14 mouse cellular contexts compared by ENCODE assay signal in genomic region chr12:8347746-8348462, GRCm38 (mm10). TPM values are rescaled to one million over a fixed set of nuclear protein-coding genes. Genes with fewer than 3 reads are reported as not detected.
DNase-seq lines count a peak whose midpoint lies in the region; ATAC-seq lines count a peak whose summit lies in the region.
"Had no signal": no experiment of that assay in that cellular context is flagged by ENCODE, and none has a peak within 500 bp of the region (broad histone marks: within the 10 kb centered on the region; RNA-seq: fewer than 3 reads in every experiment).

No protein-coding gene starts in this region.

- H3K9me3 ChIP-seq in limb, embryonic 10.5 days (replicated peaks) = no peaks in the 10 kb centered on the region
- no peaks in the 10 kb centered on the region for H3K9me3 ChIP-seq in midbrain, embryonic 15.5 days
- H3K9me3 ChIP-seq: midbrain, embryonic 12.5 days had no signal

- WGBS in limb, embryonic 10.5 days = 90% methylated on average over 8 of the region's 8 CpGs
- WGBS in midbrain, embryonic 15.5 days = 74% methylated on average over 8 of the region's 8 CpGs

- H3K4me2 ChIP-seq in midbrain, embryonic 15.5 days = no peak overlapping the region
- H3K4me2 ChIP-seq: midbrain, embryonic 12.5 days had no signal

- H3K4me3 ChIP-seq in limb, embryonic 10.5 days = no peak overlapping the region
- no peak overlapping the region for H3K4me3 ChIP-seq in midbrain, embryonic 15.5 days
- H3K4me3 ChIP-seq: midbrain, embryonic 12.5 days had no signal

- no peaks in the 10 kb centered on the region for H3K27me3 ChIP-seq in limb, embryonic 10.5 days (ENCODE audit: low read depth, poor library complexity, severe bottlenecking)
- H3K27me3 ChIP-seq in midbrain, embryonic 15.5 days (replicated peaks) = no peaks in the 10 kb centered on the region
- H3K27me3 ChIP-seq: CH12.LX; midbrain, embryonic 12.5 days had no signal

- peak overlapping the region; percentile 38; the same call in 1 of the 2 replicates for H3K27ac ChIP-seq in limb, embryonic 10.5 days
- no peak overlapping the region for H3K27ac ChIP-seq in midbrain, embryonic 15.5 days
- H3K27ac ChIP-seq: midbrain, embryonic 12.5 days had no signal

- H3K9ac ChIP-seq in midbrain, embryonic 15.5 days = no peak overlapping the region
- H3K9ac ChIP-seq: midbrain, embryonic 12.5 days had no signal

- H3K36me3 ChIP-seq in limb, embryonic 10.5 days = 0 out of 2 replicates have a peak, but pooled peaks cover 3% of the 10 kb centered on the region
- no peaks in the 10 kb centered on the region for H3K36me3 ChIP-seq in midbrain, embryonic 15.5 days (replicated peaks)
- H3K36me3 ChIP-seq: midbrain, embryonic 12.5 days had no signal

- peaks cover 29% of the 10 kb centered on the region for H3K4me1 ChIP-seq in limb, embryonic 10.5 days
- H3K4me1 ChIP-seq in midbrain, embryonic 15.5 days = no peaks in the 10 kb centered on the region

- DNase-seq in adrenal gland, postnatal 36 days = peak; percentile 54 to 64
- no peak for DNase-seq in adrenal gland, adult 8-10 months
- DNase-seq in layer of hippocampus, adult 11-12 months (ENCODE audit: low spot score) = peak; percentile 12
- no peak for DNase-seq in layer of hippocampus, postnatal 25 days (ENCODE audit: extremely low spot score in 1 of 2, low spot score in 1 of 2)
- DNase-seq in A20 (ENCODE audit: low read depth, low spot score) = peak; percentile 86
- no peak for DNase-seq in limb, embryonic 10.5 days (ENCODE audit: low spot score)
- DNase-seq: cerebellum, adult 9-10 months; gastrocnemius, postnatal 14 days; kidney, adult 11 months; thymus, adult 2 months had no signal

- no peak for ATAC-seq in erythroid progenitor cell, adult 5-6 weeks (replicated peaks; ENCODE audit: low FRiP score, poor library complexity, severe bottlenecking)
- no peak for ATAC-seq in midbrain, embryonic 15.5 days (replicated peaks)

RNA-seq across cellular contexts. Expression of gene Hs1bp3, which starts 34.7 kb away (rescaled TPM):
- 10 to 100 TPM; 12.2 to 18.8 TPM for total RNA-seq in adrenal gland, postnatal 36 days (2021)
- total RNA-seq in adrenal gland, adult 8-10 months (2022) = 10 to 100 TPM; 18.4 to 33.8 (median 20.6) TPM
- total RNA-seq in layer of hippocampus, postnatal 25 days (2021) = 10 to 100 TPM; 11.1 to 11.3 TPM
- polyA plus RNA-seq in limb, embryonic 10.5 days (2016; fragmentation: Nextera tagmentation; extraction: Ambion mirVana) = 18.4 and 19.5 TPM in 2 replicates
- 2.1 and 2.9 TPM in 2 replicates for total RNA-seq in erythroid progenitor cell, adult 5-6 weeks (2015; ENCODE audit: low replicate concordance)
- 0.39 and 0.61 TPM in 2 replicates for total RNA-seq in erythroid progenitor cell, adult 5-6 weeks (2017; ENCODE audit: low replicate concordance)
- 8.9 and 10.8 TPM in 2 replicates for polyA plus RNA-seq in midbrain, embryonic 15.5 days (2015; fragmentation: Nextera tagmentation; extraction: Ambion mirVana)

RNA-seq across cellular contexts. Expression of gene Gdf7, which starts 46.1 kb away (rescaled TPM):
- total RNA-seq in adrenal gland, postnatal 36 days (2021) = not detected
- total RNA-seq in adrenal gland, adult 8-10 months (2022) = under 1 TPM in 1 of 4 experiments, not detected in 3; 0.23 TPM
- not detected for total RNA-seq in layer of hippocampus, postnatal 25 days (2021)
- polyA plus RNA-seq in limb, embryonic 10.5 days (2016; fragmentation: Nextera tagmentation; extraction: Ambion mirVana) = 0.13 and 0.14 TPM in 2 replicates
- not detected in 2 replicates for total RNA-seq in erythroid progenitor cell, adult 5-6 weeks (2015; ENCODE audit: low replicate concordance)
- not detected in 2 replicates for total RNA-seq in erythroid progenitor cell, adult 5-6 weeks (2017; ENCODE audit: low replicate concordance)
- 0.19 and 0.23 TPM in 2 replicates for polyA plus RNA-seq in midbrain, embryonic 15.5 days (2015; fragmentation: Nextera tagmentation; extraction: Ambion mirVana)
- total RNA-seq: CH12.LX; gastrocnemius, postnatal 14 days had no signal

Comparison
In these comparisons a context has a peak if more than half of its experiments do, and no peak if none do; other contexts are left out.
1. DNase-seq: peak in adrenal gland, postnatal 36 days (2 of 2), layer of hippocampus, adult 11-12 months (single experiment) and A20 (single experiment); none in adrenal gland, adult 8-10 months (single experiment), layer of hippocampus, postnatal 25 days (0 of 2) and limb, embryonic 10.5 days (single experiment).